8 mouse cellular contexts compared by ENCODE assay signal in genomic region chr19:15925719-15926045, GRCm38 (mm10). TPM values are rescaled to one million over a fixed set of nuclear protein-coding genes. Genes with fewer than 3 reads are reported as not detected.
DNase-seq lines count a peak whose midpoint lies in the region; ATAC-seq and TF ChIP-seq lines count a peak whose summit lies in the region.

No protein-coding gene starts in this region.

- H3K4me3 ChIP-seq in ES-Bruce4 (ENCODE audit: low read depth, low read length): no peak overlapping the region
- H3K4me3 ChIP-seq in hindbrain, embryonic 11.5 days (ENCODE audit: low read depth, low read length): peak overlapping the region; percentile 62; the same call in 1 of the 2 replicates
- H3K4me3 ChIP-seq in lung, embryonic 14.5 days (ENCODE audit: low read depth, low read length): peak overlapping the region; percentile 77

- H3K4me1 ChIP-seq in ES-Bruce4 (ENCODE audit: control insufficient read depth, insufficient read depth, low read length): peaks cover 1% of the 10 kb centered on the region
- no peaks in the 10 kb centered on the region for H3K4me1 ChIP-seq in hindbrain, embryonic 11.5 days (replicated peaks; ENCODE audit: control insufficient read depth, insufficient read depth, low read length)
- H3K4me1 ChIP-seq in lung, embryonic 14.5 days (ENCODE audit: insufficient read depth): 0 out of 2 replicates have a peak, but pooled peaks cover 2% of the 10 kb centered on the region

- H3K36me3 ChIP-seq in ES-Bruce4 (ENCODE audit: control insufficient read depth, insufficient read depth, low read length, poor library complexity, severe bottlenecking): peaks cover 3% of the 10 kb centered on the region
- H3K36me3 ChIP-seq in hindbrain, embryonic 11.5 days (ENCODE audit: control insufficient read depth, insufficient read depth, low read length): no peaks in the 10 kb centered on the region
- peaks cover 3% of the 10 kb centered on the region for H3K36me3 ChIP-seq in lung, embryonic 14.5 days (ENCODE audit: insufficient read depth)

- H3K9ac ChIP-seq in ES-Bruce4 (ENCODE audit: low read depth, poor library complexity, severe bottlenecking): peak overlapping the region; percentile 68
- H3K9ac ChIP-seq in hindbrain, embryonic 11.5 days (ENCODE audit: low read depth, low read length): peak overlapping the region; percentile 55; the same call in 1 of the 2 replicates
- H3K9ac ChIP-seq in lung, embryonic 14.5 days: peak overlapping the region; percentile 27

- no peak for TF ChIP-seq POLR2A in ES-Bruce4 (IDR thresholded peaks at IDR 0.05; ENCODE audit: insufficient read depth, low read length)

- no peaks in the 10 kb centered on the region; the same call in 1 of the 2 replicates for H3K9me3 ChIP-seq in ES-Bruce4 (replicated peaks; ENCODE audit: control insufficient read depth, insufficient read depth, low read length, poor library complexity, severe bottlenecking)
- H3K9me3 ChIP-seq in hindbrain, embryonic 11.5 days (ENCODE audit: control insufficient read depth, low read length): no peaks in the 10 kb centered on the region
- no peaks in the 10 kb centered on the region for H3K9me3 ChIP-seq in lung, embryonic 14.5 days (ENCODE audit: low read depth, low read length)

- TF ChIP-seq CTCF in ES-Bruce4 (IDR thresholded peaks at IDR 0.05; ENCODE audit: low read depth, low read length): no peak
- TF ChIP-seq CTCF in lung, embryonic 14.5 days (IDR thresholded peaks at IDR 0.05; ENCODE audit: low read depth): no peak

- H3K4me2 ChIP-seq in hindbrain, embryonic 11.5 days (replicated peaks; ENCODE audit: low read depth, low read length): peak overlapping the region; percentile 52
- peak overlapping the region; percentile 95 for H3K4me2 ChIP-seq in lung, embryonic 14.5 days

- no peak overlapping the region for H3K27ac ChIP-seq in ES-Bruce4 (ENCODE audit: insufficient read depth, low read length)
- no peak overlapping the region for H3K27ac ChIP-seq in hindbrain, embryonic 11.5 days (ENCODE audit: low read depth, low read length)
- peak overlapping the region; percentile 96 for H3K27ac ChIP-seq in lung, embryonic 14.5 days (ENCODE audit: low read depth)

- peak; percentile 43 for DNase-seq in brain, embryonic 18.5 days (ENCODE audit: low read depth, low spot score)
- peak; percentile 56 to 59 for DNase-seq in frontal cortex, postnatal 14 days (ENCODE audit: low spot score in 2 of 2)
- peak; percentile 31 for DNase-seq in hindbrain, embryonic 11.5 days (ENCODE audit: low spot score)
- DNase-seq in layer of hippocampus, adult 9-11 months: peak; percentile 69
- peak; percentile 96 for DNase-seq in lung, embryonic 14.5 days
- DNase-seq in right cerebral cortex, adult 2 months (ENCODE audit: low spot score in 2 of 2): peak; percentile 50 to 70

- TF ChIP-seq EP300 in ES-Bruce4 (IDR thresholded peaks at IDR 0.05; ENCODE audit: insufficient read depth, low read depth, low read length): no peak

- 24% methylated on average over 4 of the region's 4 CpGs for WGBS in hindbrain, embryonic 11.5 days
- 1% methylated on average over 4 of the region's 4 CpGs for WGBS in lung, embryonic 14.5 days

- no peaks in the 10 kb centered on the region for H3K27me3 ChIP-seq in ES-Bruce4 (ENCODE audit: control insufficient read depth, insufficient read depth, low read length, poor library complexity, severe bottlenecking)
- no peaks in the 10 kb centered on the region for H3K27me3 ChIP-seq in hindbrain, embryonic 11.5 days (ENCODE audit: control insufficient read depth, insufficient read depth, low read length)
- no peaks in the 10 kb centered on the region for H3K27me3 ChIP-seq in lung, embryonic 14.5 days (ENCODE audit: insufficient read depth, low read length)

- peak; percentile 10; the same call in 1 of the 2 replicates for ATAC-seq in hindbrain, embryonic 11.5 days (ENCODE audit: low FRiP score)
- peak; percentile 76 for ATAC-seq in lung, embryonic 14.5 days (ENCODE audit: insufficient read depth)
- no peak for ATAC-seq in CD4-positive, CD25-positive, alpha-beta regulatory T cell, adult 4 months

RNA-seq across cellular contexts. Expression of gene Psat1, which starts 21.5 kb away (rescaled TPM):
- polyA plus RNA-seq in ES-Bruce4 (2011; ENCODE audit: insufficient read depth, insufficient read length, low read depth, missing spikeins): 213 and 228 TPM in 2 replicates
- 107 and 116 TPM in 2 replicates for polyA plus RNA-seq in hindbrain, embryonic 11.5 days (2014; fragmentation: Nextera tagmentation; extraction: Ambion mirVana)
- 209 and 227 TPM in 2 replicates for polyA plus RNA-seq in lung, embryonic 14.5 days (2014; fragmentation: Nextera tagmentation; extraction: Ambion mirVana)
- 10 to 100 TPM; 39.6 to 66.0 TPM for polyA plus RNA-seq in CD4-positive, CD25-positive, alpha-beta regulatory T cell, adult 4 months (2017; shearing (Covaris generic))

RNA-seq across cellular contexts. Expression of gene Cep78, which starts 59.1 kb away (rescaled TPM):
- polyA plus RNA-seq in ES-Bruce4 (2011; ENCODE audit: insufficient read depth, insufficient read length, low read depth, missing spikeins): 31.0 and 33.6 TPM in 2 replicates
- polyA plus RNA-seq in hindbrain, embryonic 11.5 days (2014; fragmentation: Nextera tagmentation; extraction: Ambion mirVana): 52.3 and 52.6 TPM in 2 replicates
- polyA plus RNA-seq in lung, embryonic 14.5 days (2014; fragmentation: Nextera tagmentation; extraction: Ambion mirVana): 35.2 and 36.1 TPM in 2 replicates
- 1 to 10 TPM; 2.2 to 3.4 TPM for polyA plus RNA-seq in CD4-positive, CD25-positive, alpha-beta regulatory T cell, adult 4 months (2017; shearing (Covaris generic))

Comparison
In these comparisons a context has a peak if more than half of its experiments do, and no peak if none do; other contexts are left out.
1. DNase-seq: peak in every context shown above with its lines; median percentile 96 in lung, embryonic 14.5 days; 69 in layer of hippocampus, adult 9-11 months; 60 in right cerebral cortex, adult 2 months; 58 in frontal cortex, postnatal 14 days; 43 in brain, embryonic 18.5 days; 31 in hindbrain, embryonic 11.5 days.